Mouse (Mus musculus) E14TG2a.4 (cell line): ENCODE measurements around the gene Rap1gap2.

Source experiments
- CTCF ChIP-seq: conservative IDR thresholded peaks from 2 replicates; pipeline ENCODE4 v1.5.1; 2014; ENCODE audit warnings: low read length
- POU5F1 ChIP-seq: IDR thresholded peaks from 2 replicates; pipeline ENCODE4 v1.6.1; 2014; ENCODE audit warnings: low read length, borderline replicate concordance

GRCm38 (mm10) chr11:74440112-74440511, 170.6 kb downstream of the Rap1gap2 start:
- TF ChIP-seq CTCF (no peak), POU5F1 (no peak)
